Mouse (Mus musculus) ES-E14 (cell line): ENCODE measurements around the gene Ffar1. TPM values are rescaled to one million over a fixed set of nuclear protein-coding genes. Genes with fewer than 3 reads are reported as not detected.

Source experiments
- DNase-seq: peaks from one replicate; pipeline ENCODE4 v3.0.0-alpha.2; 2013; ENCODE audit warnings: low read depth, low spot score
- H3K27ac ChIP-seq: 2 replicates; pipeline ENCODE4 v1.5.1; 2012; ENCODE audit warnings: low read depth, mild to moderate bottlenecking, low read length, moderate library complexity, mixed read lengths; ENCODE audit not compliant: poor library complexity, insufficient read depth, severe bottlenecking
- H3K36me3 ChIP-seq: 2 replicates; pipeline ENCODE4 v1.6.1; 2012; ENCODE audit warnings: mild to moderate bottlenecking, low read length, moderate library complexity, mixed read lengths; ENCODE audit not compliant: control insufficient read depth, poor library complexity, insufficient read depth, severe bottlenecking
- H3K4me1 ChIP-seq, 2 experiments: fragments of 150-350 bp in 1 of 2; sonication (generic) in 1 of 2; 2 replicates each; pipeline ENCODE4 v1.6.1; 2012; ENCODE audit warnings: low read length in 2 of 2, mild to moderate bottlenecking in 1 of 2, mixed read lengths in 1 of 2; ENCODE audit not compliant: control insufficient read depth in 2 of 2, insufficient read depth in 2 of 2, poor library complexity in 1 of 2
- H3K4me3 ChIP-seq, 2 experiments: fragments of 150-350 bp in 1 of 2; sonication (generic) in 1 of 2; 2 replicates each; pipeline ENCODE4 v1.5.1; 2012; ENCODE audit warnings: low read length in 2 of 2, low read depth in 1 of 2, mild to moderate bottlenecking in 1 of 2, mixed read lengths in 1 of 2; ENCODE audit not compliant: insufficient read depth in 1 of 2, poor library complexity in 1 of 2, severe bottlenecking in 1 of 2
- H3K9ac ChIP-seq: 2 replicates; pipeline ENCODE4 v1.6.1; 2012; ENCODE audit warnings: low read depth, mild to moderate bottlenecking, low read length, mixed read lengths; ENCODE audit not compliant: poor library complexity, insufficient read depth, severe bottlenecking
- H3K9me3 ChIP-seq: fragments of 150-350 bp; sonication (generic); 2 replicates; pipeline ENCODE4 v1.6.1; 2012; ENCODE audit warnings: low read depth, mild to moderate bottlenecking, low read length; ENCODE audit not compliant: control insufficient read depth, insufficient read depth
- CHD2 ChIP-seq: IDR thresholded peaks from 2 replicates; pipeline ENCODE4 v1.6.1; 2014; ENCODE audit warnings: mild to moderate bottlenecking, low read depth, low read length, inconsistent platforms
- HCFC1 ChIP-seq: IDR thresholded peaks from 2 replicates; pipeline ENCODE4 v1.6.1; 2012; ENCODE audit warnings: low read length, inconsistent platforms, borderline replicate concordance; ENCODE audit not compliant: insufficient read depth
- MAFK ChIP-seq: IDR thresholded peaks from 2 replicates; pipeline ENCODE4 v1.6.1; 2014; ENCODE audit warnings: mild to moderate bottlenecking, low read depth, low read length, inconsistent platforms; ENCODE audit not compliant: insufficient read depth
- ZC3H11A ChIP-seq: IDR thresholded peaks from 2 replicates; pipeline ENCODE4 v1.6.1; 2012; ENCODE audit warnings: low read depth, mild to moderate bottlenecking, inconsistent platforms, low read length, borderline replicate concordance
- ZNF384 ChIP-seq: IDR thresholded peaks from 2 replicates; pipeline ENCODE4 v1.6.1; 2012; ENCODE audit warnings: low read depth, low read length, inconsistent platforms
- in situ Hi-C, 2 experiments: fragments of 600-800 bp; cut with MboI; formaldehyde crosslinking; loops; one replicate each; pipeline ENCODE4 v1.15.1; 2025; ENCODE audit warnings: low sequenced_read_pairs in 2 of 2, inconsistent platforms in 1 of 2; ENCODE audit not compliant: unreplicated experiment in 2 of 2
- total RNA-seq: library from RNA; depleted of rRNA; stranded (reverse); fragments of 300-350 nt; gene quantifications from 2 replicates; pipeline ENCODE4 v1.2.3, GENCODE M21; 2012; rRNA removed

The Ffar1 gene
- total RNA-seq, 1 experiment, result 0.04 TPM

GRCm38 (mm10) chr7:30812291-30812807 is 49.0 kb downstream of the Ffar1 start:
- in situ Hi-C loops, result loop anchor here in 1 of 2 experiments (10.0 kb wide), 1 partner anchor 162 kb away; the partner anchor contains the start of genes Fam187b and Lsr
- H3K4me1 ChIP-seq, result 0 out of 4 replicates have a peak, but pooled peaks cover 0 to 1% of the 10 kb centered on the region in 2 experiments
- no peaks in the 10 kb centered on the region for H3K9me3 ChIP-seq
- no peak for DNase-seq
- no peak overlapping the region for H3K27ac ChIP-seq
- H3K9ac ChIP-seq, result no peak overlapping the region
- no peak overlapping the region for H3K4me3 ChIP-seq
- no peaks in the 10 kb centered on the region for H3K36me3 ChIP-seq
- TF ChIP-seq ZNF384, result no peak
- no peak for TF ChIP-seq HCFC1
- TF ChIP-seq ZC3H11A, result no peak
- no peak for TF ChIP-seq CHD2
- no peak for TF ChIP-seq MAFK

- DNase-seq, result no peak
- in situ Hi-C loops, result loop anchor here in 1 of 2 experiments (10.0 kb wide), 1 partner anchor 163 kb away; the partner anchor contains the start of genes Fam187b and Lsr
- Histone ChIP-seq H3K36me3 (no peaks in the 10 kb centered on the region), H3K9ac (no peak overlapping the region), H3K9me3 (no peaks in the 10 kb centered on the region), H3K4me3 (no peak overlapping the region), H3K27ac (no peak overlapping the region), H3K4me1 (0 out of 4 replicates have a peak, but pooled peaks cover 0 to 2% of the 10 kb centered on the region in 2 experiments)
- no peak for TF ChIP-seq CHD2
- TF ChIP-seq ZC3H11A, result no peak
- TF ChIP-seq MAFK, result no peak
- TF ChIP-seq HCFC1, result no peak
- TF ChIP-seq ZNF384, result no peak
These were observed 49.5 kb downstream of the Ffar1 start for GRCm38 (mm10) chr7:30811757-30812290.

GRCm38 (mm10) chr7:30810319-30810718 is 51.0 kb downstream of the Ffar1 start:
- Histone ChIP-seq H3K9ac (peak overlapping the region; percentile 52; the same call in 1 of the 2 replicates), H3K27ac (no peak overlapping the region), H3K4me3 (peak overlapping the region; percentile 7 to 36; a peak in 2 of 4 replicates), H3K4me1 (0 out of 4 replicates have a peak, but pooled peaks cover 0 to 2% of the 10 kb centered on the region in 2 experiments), H3K9me3 (no peaks in the 10 kb centered on the region), H3K36me3 (no peaks in the 10 kb centered on the region)
- TF ChIP-seq ZC3H11A, result peak; percentile 86
- TF ChIP-seq HCFC1, result no peak
- TF ChIP-seq CHD2, result no peak
- DNase-seq, result peak; percentile 74
- in situ Hi-C loops, result loop anchor here in 1 of 2 experiments (10.0 kb wide), 1 partner anchor 164 kb away; the partner anchor contains the start of genes Fam187b and Lsr

Other genes starting within 250 kb of the Ffar1 start
- gene Upk1a, start 248.7 kb downstream of the Ffar1 start, total RNA-seq, result 1.8 and 2.5 TPM in 2 replicates
- gene Cox6b1, start 235.4 kb downstream of the Ffar1 start, total RNA-seq, result 478 and 576 TPM in 2 replicates
- gene Etv2, start 225.7 kb downstream of the Ffar1 start, total RNA-seq, result 1.5 and 2.1 TPM in 2 replicates
- gene Rbm42, start 211.2 kb downstream of the Ffar1 start, total RNA-seq, result 66.5 and 86.0 TPM in 2 replicates
- 25.1 and 41.4 TPM in 2 replicates for gene Haus5, start 196.6 kb downstream of the Ffar1 start, total RNA-seq
- gene Pmis2, start 190.0 kb downstream of the Ffar1 start, total RNA-seq, result 0.36 and 0.37 TPM in 2 replicates
- gene 2200002J24Rik, start 162.6 kb downstream of the Ffar1 start, total RNA-seq, result 1.1 and 2.4 TPM in 2 replicates
- 1.4 and 5.0 TPM in 2 replicates for gene Atp4a, start 149.4 kb downstream of the Ffar1 start, total RNA-seq
- gene Tmem147, start 132.0 kb downstream of the Ffar1 start, total RNA-seq, result 137 and 155 TPM in 2 replicates
- gene Gapdhs, start 117.9 kb downstream of the Ffar1 start, total RNA-seq, result not detected in 2 replicates
- gene Sbsn, start 110.1 kb downstream of the Ffar1 start, total RNA-seq, result 9.8 and 20.8 TPM in 2 replicates
- gene Dmkn, start 97.8 kb downstream of the Ffar1 start, total RNA-seq, result 1.9 and 4.9 TPM in 2 replicates
- 3.2 and 4.9 TPM in 2 replicates for gene Krtdap, start 73.7 kb downstream of the Ffar1 start, total RNA-seq
- not detected in 2 replicates for gene Ffar2, start 37.8 kb downstream of the Ffar1 start, total RNA-seq
- gene Ffar3, start 5.4 kb downstream of the Ffar1 start, total RNA-seq, result 1.0 and 1.2 TPM in 2 replicates
- 0.16 and 0.45 TPM in 2 replicates for gene Cd22, start 18.8 kb upstream of the Ffar1 start, total RNA-seq
- gene Mag, start 53.3 kb upstream of the Ffar1 start, total RNA-seq, result 0.22 and 0.37 TPM in 2 replicates
- gene Hamp2, start 63.1 kb upstream of the Ffar1 start, total RNA-seq, result not detected in 2 replicates
- gene Hamp, start 82.5 kb upstream of the Ffar1 start, total RNA-seq, result not detected in 2 replicates
- gene Usf2, start 95.2 kb upstream of the Ffar1 start, total RNA-seq, result 30.2 and 32.1 TPM in 2 replicates
- 54.6 and 102 TPM in 2 replicates for gene Lsr, start 111.9 kb upstream of the Ffar1 start, total RNA-seq
- 0.67 and 1.6 TPM in 2 replicates for gene Fam187b, start 112.2 kb upstream of the Ffar1 start, total RNA-seq
- 9.6 and 16.0 TPM in 2 replicates for gene Fxyd5, start 180.9 kb upstream of the Ffar1 start, total RNA-seq
- gene Fxyd7, start 189.9 kb upstream of the Ffar1 start, total RNA-seq, result not detected in 2 replicates
- 1.4 TPM in 1 of 2 replicates, not detected in the other for gene Fxyd1, start 195.6 kb upstream of the Ffar1 start, total RNA-seq
- 0.16 and 0.18 TPM in 2 replicates for gene Lgi4, start 197.8 kb upstream of the Ffar1 start, total RNA-seq
- gene Fxyd3, start 215.1 kb upstream of the Ffar1 start, total RNA-seq, result 2.2 and 3.2 TPM in 2 replicates